Mouse (Mus musculus): Measurements from ENCODE around the gene Etl4.

The Etl4 gene

DNA sequence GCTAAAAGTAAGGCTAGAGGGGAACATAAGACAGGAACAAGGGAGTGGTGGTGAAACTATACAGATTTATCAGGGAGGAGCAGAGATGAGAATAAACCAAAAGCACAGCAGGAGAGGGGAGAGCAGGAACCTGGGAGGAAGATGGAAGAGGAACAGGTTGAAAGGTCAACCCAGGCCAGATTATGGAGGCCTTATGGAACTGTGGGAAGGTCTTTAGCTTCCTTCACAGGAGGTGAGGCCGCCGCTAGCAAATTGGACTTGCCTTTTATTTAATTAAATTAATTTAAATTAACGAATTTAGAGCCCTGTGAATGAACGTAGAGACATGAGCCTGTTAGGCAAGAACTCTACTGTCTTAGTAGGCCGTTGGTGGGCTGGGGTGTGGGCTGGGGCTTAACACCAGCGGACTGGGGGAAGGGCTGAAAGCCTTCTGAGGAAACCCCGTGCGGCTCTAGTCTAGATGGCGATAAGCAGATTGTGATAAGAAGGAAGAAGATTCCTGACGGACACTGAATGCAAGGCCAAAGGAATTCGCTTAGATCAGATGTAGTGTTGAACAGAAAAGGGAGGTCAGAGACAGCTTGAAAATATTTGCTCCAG lies 612.2 kb downstream of the Etl4 start:
- no peak for DNase-seq

DNA sequence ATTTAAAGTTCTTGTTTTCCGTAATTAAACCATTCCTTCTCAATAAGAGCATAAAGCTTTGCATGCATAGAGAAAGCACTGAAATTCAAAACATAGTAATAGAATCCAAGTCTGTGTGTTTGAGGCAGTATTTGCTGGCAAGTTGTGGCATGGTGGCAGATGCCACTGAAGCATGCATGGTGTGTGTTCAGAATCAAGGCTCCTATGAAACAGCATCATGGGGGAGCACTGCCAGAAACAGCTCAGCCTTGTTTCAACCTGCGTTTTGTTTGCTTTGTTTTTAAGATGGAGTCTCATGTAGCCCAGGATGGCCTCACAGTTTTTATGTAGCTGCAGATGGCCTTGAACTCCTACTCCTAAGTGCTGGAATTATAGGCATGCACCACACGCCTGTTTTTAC lies 614.1 kb downstream of the Etl4 start:
- no peak for DNase-seq

DNA sequence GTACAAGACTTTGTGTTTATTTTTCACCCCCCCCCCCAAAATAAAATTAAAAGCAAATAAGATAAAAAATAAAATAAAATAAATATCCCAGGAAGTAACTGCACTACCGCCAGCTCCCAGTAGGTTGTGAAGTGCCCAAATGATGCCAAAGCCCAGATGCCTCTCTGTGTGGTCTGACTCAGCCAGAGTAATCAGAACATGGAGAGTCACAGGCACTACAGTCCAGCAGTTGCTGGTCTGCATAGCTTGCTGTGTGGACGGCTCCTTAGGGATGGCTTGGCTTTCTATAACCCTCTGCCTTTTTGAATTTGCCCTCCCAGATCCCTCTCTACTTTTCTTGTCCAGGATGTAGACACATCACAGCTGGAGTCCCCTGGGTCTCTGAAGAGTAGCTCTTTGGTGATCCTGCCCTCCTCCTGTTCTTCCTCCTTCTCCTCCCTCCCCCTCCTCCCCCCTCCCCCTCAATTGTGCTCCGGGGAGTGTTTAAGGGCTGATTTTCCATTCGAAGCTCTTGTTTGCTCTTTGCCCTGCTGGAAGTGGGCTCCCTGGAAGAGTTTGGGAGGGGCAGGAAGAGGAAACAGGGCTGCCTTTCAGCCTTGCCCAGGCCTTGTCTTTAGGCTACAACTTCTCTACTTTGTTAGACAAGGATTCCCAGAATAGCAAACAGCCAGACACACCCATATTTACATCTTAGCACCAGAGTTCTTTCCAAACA lies 616.5 kb downstream of the Etl4 start:
- DNase-seq: no peak

DNA sequence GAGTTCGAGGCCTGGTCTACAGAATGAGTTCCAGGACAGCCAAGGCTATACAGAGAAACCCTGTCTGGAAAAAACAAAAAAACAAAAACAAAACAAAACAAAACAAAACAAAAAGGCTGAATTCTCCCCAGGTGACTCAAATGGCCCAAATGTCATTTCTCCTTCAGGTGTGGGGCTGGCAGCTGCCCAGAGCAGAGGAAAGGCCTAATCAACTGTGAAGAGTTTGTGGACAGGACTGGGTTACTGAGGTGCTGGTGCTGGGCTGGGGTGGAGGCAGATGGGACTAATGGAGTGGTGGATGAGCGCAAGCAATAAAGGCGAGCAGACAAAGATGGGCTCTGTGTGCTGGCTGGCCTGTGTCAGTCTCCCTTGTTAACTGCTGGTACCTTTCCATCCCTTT lies 617.3 kb downstream of the Etl4 start:
- no peak for DNase-seq

DNA sequence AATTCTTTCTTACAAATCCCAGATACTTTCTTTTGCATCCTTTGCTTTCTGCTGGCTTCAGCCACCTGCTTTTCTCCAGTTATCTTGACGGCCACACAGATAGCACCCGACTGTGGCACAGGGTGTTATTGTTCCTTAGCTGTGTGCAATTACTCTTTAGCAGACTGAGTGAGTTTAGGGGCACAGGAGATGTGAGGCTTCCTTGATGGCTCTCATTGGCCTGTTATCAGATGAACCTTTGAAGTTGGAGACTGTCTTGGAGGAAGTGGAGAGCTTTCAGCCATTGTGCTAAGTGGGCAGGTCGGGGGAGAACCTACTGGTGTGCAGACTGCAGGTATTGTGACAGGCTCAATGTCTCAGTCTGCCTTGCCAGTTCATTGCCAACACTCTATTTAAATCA lies 623.0 kb downstream of the Etl4 start:
- DNase-seq: no peak

DNA sequence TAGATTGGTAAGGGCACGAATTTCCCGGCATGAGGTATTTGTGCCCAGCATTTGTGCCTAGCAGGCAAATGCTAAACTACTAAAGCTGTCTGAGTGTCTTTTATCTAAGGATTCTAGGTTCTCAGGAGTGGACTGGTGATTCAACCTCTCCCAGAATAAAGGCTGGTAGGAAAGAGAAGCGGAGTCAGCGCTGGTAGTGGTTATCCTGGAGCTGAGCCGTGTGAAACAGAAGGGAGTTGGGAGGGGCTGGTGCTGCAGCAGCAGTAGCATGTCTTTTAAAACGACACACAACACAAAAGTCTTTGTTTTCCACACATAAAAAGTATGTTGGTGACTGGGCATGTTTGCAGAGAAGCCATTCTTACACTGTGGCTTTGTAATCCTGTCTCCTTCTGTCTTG lies 628.2 kb downstream of the Etl4 start:
- no peak for DNase-seq

DNA sequence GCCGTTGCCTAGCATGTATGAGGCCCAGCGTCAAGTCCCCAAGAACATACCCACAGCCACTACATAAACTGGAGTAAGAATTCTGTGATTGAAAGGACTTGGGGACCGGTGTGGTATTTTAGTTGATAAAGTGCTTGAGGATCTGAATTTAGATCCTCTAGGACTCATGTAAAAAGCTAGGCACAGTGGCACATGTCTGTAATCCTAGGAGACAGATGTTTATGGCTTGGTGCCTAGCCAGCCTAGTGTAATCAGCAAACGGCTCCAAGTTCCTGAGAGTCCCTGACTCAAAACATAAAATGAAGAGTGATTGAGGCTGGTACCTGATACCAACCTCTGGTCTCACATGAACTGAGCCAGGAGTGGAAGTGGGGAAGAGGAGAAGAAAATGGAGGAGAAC lies 629.3 kb downstream of the Etl4 start:
- no peak for DNase-seq

DNA sequence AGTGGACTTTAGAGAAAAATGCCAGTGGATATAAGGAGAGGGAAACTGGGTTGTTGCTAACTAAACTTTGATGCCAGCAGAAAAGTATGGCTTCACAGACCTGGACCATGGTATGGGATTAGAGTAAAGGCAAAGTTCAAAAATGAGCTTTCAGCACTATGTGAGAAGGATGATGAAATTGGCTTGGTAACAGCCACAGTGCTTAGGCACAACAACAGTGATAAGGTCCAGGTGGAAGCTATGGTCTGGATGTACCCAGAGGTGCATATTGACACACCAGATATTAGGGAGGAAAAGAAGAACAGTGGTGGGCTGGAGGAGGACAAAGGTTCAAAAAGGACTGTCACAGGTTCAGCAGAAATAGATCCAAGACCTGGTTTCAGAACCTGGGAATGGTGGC lies 631.7 kb downstream of the Etl4 start:
- DNase-seq: no peak

DNA sequence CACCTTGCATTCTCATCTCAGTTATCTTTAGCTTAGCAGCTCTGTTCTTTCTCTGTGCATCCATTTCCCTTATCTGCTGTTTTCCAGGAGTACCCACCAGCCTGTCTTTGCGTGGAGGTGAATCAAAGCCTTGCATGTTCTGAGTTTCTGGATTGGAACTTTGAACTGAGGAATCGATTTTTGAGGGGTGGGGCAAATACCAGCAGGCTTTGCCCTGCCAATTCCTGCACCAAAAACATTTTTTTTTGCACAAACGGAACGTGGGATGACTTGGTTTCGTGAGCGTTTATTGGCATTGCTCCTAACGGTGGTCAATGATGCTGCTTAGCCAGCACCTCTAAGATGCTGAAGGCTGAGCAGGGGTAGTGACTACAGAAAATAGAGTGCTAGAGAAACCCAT lies 632.7 kb downstream of the Etl4 start:
- no peak for DNase-seq

DNA sequence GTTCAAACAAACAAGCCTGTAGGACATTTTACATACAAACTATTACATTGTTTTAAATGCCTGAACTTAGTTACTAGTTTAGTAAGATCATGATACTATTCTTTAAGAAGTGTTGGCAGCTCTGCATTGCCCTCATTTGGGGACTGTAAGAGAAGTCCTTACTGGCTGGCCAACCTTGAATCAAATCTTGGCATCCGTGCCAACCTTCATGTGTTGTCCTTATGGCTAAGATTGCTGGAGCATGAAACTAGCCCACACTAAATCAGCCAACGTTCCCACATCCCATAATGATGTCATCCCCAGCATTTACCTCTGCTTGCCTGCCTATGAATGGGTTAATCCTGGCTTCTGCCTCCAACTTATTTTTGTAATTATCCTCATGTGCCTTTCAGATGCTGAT lies 636.0 kb downstream of the Etl4 start:
- no peak for DNase-seq

DNA sequence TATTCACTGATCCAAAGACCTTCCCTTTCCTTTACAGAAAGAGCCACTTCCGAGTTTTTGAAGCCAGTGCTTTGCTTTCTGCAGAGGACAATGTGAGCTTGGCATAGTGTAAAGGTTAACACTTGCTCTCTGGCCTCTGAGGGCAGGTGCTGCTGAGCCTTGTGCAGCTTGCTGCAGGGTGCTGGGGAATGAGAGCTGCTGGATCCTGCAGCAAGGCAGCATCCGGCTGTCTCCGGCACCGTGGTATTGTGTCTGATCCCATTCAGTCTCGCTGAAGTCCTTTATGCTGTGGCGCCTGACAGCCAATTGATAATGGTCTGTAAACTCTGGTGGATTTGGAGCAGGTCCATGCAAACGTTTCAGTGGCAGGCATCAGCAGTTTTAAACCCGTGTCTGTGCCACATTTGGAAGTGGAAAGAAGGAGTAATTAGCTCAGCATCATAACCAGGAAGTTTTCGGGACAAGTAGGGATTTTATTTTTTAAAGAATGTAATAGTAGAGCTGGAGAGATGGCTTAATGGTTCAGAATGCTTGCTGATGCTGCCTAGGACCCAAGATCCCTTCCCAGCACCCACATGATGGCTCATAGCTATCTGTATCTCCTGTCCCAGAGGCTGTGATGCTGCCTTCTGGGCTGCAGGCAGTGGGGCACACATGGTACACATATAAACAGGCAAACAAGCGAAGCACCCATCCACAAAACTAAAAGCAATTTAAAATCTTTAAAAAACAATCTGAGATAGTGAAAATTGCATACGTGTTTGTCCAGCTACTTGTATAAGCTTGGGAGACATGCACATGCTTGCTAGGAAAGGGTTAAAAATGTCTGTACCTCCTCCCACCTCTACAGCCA lies 637.1 kb downstream of the Etl4 start:
- DNase-seq: no peak

DNA sequence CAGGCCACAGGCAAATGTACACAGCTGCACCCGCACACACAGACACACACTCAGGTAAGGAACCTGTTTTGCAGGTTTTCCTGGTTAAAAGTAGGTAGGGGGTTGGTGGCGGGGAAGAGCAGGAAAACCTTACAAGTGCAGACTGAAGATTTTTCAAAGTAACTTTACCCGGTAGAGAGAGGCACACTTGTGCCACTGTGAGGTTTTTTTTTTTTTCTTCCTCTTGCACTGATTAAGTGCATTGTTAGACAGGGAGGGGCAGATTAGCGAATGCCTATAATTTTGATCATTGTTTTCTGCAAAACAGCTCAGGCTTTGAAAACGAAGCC lies 637.7 kb downstream of the Etl4 start:
- DNase-seq: no peak

DNA sequence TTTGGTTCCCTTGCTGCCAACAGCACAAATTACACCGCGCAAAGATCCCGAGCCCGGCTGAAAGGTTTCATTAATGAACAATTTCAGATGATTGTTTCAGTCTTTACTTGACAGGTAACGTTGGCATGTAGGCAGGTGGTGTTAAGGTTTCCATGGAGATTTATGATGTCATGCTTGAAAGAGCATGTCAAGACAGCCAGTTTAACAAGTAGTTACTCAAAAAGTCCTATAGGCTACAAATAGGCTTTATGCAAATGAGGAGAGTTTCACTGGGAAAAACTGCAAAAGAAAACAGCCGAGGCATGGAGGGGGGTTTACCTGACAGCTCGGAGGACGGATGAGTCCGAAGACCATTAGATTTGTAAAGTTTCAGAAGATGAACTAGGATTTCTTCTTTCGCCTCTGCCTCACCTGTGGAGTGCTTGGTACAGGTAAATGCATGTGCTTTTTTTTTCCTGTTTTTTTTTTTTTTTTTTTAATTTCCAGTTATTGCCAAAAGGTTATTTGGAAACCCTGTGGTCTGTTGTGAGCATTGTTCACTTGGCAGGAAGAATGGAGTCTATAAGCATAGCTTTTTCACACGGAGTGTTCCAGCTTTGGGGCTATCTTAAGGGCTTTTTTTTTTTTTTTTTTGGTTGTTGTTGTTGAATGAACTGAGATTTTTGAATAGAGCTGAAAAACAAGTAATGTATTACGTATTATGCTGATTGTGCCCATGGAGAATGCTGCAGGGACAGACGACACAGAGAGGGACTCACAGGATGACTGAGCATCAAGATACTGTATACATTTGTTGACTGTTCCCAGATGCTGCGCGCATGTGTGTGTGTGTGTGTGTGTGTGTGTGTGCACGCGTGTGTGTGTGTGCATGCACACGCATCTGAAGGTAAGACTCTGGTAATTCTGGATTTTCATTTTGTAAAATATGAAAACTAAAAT lies 638.4 kb downstream of the Etl4 start:
- no peak for DNase-seq

DNA sequence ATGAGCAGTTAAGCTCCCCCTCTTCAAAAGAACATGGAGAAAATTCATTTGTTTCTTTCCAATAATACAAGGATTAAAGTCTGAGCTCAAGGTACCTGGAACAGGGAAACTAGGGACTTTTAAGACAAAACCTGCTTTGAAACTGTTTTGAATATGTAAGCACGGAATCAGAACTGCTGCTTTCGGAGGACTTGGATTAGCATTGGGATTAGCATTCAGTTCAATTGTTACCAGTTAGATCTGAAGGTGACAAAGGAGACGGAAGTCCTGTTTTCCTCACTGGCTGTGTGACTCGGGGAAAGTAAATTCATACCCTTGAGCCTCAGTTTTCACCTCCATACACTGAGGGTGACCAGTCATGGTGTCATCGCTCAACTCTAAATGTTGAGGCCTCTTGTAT lies 639.5 kb downstream of the Etl4 start:
- no peak for DNase-seq

DNA sequence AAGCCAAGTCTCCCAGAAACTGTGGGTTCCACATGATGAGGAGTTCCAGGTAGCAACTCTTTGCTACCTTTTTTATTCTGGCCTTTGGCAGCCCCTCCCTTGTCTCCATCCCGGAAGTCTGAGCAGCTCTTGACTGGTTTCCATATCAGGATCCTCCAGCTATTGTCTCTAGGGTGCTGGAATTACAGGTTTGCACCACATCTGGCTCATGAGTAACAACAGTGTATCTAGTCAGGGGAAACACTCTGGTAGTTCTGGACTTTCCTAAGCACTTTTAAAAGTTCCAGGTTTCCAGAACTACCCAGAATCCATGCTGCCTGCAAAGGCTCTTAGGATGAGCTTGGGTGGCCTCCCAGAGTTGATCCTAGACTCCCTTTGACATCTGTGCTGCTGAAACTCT lies 640.4 kb downstream of the Etl4 start:
- no peak for DNase-seq

DNA sequence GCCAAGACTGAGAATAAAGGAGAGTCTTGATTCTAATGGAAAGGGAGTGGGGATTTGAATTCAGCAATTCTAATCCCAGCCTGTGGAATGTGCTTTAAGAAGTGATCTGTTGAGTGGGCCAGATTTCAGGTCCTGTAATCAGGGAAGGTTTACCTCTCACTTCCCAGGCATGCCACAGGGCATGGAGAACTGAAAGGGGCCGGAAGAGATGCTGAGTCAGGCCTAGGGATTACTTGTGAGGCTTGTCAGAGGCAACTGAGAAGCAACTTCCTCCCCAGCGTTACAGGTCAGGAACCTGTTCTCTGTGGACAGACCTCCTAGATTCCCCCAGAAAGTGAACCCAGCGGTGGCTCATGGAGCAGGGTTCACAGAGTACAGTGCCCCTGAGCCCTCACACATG lies 646.1 kb downstream of the Etl4 start:
- no peak for DNase-seq

DNA sequence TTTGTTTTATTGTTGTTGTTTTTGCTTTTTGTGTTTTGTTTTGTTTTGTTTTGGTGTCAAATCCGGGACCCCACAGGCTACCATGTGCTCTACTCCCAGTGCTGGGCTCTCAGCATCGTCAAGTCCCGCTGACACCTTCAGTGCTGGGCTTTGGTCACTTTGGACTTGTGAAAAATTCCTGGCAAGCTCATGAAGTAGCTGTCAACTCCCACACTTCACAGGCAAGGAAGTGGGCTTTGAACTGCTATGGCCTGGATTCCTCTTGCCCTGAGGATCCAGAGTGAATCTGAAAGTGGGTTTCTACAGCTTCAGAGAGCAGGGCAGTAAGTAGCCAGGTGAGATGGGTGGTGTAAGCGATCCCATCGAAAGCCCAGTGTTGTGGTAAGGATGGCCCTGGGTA lies 649.5 kb downstream of the Etl4 start:
- no peak for DNase-seq

DNA sequence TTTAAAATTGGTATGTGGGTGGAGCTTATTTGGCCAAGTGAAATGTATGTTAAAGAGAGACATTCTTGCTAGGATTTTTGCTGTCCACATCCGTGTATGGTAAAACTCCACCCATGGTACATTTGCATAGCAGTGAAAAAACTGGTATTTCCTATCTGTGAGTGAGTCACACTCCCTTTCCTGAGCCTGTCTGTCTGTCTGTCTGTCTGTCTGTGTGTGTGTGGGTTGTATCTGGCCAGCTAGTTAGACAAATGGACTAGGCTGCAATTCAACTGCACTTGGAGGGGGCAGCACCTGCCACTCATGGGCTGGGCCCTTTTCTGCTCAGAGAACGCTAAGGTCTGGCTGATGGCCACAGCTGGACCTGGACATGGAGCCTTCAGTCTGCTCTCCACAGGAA lies 650.1 kb downstream of the Etl4 start:
- no peak for DNase-seq

DNA sequence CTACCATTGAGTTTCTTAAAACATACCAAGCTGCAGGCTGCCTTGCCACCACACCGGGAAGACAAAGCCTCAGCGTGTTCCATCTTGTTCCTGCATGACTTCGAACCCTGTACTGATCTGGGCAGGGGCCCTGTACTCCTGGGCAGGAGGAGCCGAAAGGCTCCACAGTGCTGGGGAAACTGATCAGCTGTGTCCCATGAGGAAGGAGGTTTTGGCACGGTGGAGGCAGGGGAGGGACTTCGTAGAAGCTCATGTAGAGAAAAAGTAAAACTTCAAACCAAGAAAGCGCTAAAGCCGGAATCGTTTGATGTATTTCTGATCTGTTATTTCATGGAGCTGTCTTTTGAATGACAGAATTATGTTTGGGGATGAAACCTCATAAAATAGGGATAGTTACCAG lies 651.0 kb downstream of the Etl4 start:
- no peak for DNase-seq

DNA sequence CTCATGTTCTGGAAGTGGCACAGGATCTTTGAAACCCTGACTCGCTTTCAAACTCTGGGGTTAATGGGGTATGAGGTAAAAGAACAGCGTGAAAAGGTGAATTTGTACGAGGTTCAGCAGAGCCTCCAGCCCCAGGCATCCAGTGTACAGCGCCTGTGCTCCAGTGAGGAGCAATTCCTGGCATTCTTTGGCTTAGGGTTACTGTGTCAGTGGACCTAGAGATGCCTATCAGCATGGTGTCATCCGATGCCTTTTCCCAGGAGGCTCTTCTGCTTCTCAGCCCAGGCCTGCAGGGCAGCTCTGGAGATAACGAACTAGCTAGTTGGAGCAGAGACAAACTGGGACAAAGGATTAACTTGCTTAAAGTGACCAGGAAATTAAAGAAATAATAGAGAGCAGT lies 653.5 kb downstream of the Etl4 start:
- no peak for DNase-seq

DNA sequence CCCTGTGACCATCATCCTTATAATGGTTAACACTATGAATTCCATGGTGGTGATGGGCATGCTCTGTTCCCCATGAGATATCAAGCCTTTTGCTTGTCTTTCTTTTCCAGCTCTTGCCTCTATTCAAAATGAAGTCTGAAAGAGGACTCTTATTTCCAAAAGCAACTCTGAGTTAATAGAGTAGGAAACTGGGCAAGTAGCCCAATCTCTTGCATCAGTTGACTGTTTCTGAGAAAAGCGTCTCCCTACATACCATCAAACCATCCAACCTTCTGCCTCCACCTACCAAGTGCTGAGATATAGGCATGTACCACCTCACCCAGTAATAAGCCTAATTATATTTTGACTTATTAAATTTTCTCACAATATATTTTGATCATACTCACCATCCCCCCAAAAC lies 658.9 kb downstream of the Etl4 start:
- no peak for DNase-seq

DNA sequence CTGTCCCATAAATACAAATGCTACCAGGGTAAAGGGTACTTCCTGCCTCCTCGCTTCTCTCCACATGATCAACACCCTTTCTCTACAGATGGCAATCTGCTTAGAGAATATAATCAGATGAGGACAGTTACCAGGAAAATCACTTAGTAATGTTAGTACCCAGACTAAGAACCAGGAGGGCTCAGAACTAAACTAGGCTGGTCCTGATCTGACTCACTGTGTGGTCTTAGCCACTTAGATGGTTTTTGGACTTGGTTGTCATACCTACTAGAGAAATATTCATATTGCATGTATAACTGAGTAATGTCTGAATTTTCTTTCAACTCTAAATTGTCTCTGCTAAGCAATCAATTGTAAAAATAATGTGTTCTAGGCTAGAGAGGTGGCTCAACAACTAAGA lies 662.4 kb downstream of the Etl4 start:
- no peak for DNase-seq

DNA sequence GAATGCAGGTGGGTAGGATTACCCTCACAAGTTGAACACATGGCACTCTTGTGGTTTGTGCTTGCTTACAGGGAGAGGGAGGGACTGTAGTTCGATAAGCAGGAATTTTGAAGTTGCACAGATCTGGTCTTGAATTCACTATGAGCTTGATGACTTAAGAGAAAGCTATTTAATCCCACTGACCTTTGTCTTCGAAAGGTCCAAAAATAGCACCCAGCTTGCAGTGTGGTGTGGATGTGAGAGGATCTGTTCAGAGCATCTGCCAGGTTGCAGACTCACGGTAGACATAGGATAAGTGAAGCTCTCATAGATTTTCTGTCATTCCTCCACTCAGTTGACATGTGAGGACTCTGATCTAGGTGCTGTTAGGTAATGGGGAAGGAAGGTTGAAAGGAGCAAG lies 670.8 kb downstream of the Etl4 start:
- DNase-seq: no peak
